Mouse (Mus musculus): Measurements from ENCODE around the gene Cntln. TPM values are rescaled to one million over a fixed set of nuclear protein-coding genes. Genes with fewer than 3 reads are reported as not detected.

Gene Cntln
- total RNA-seq, 2 experiments from 2014 or later, result 3.5 to 4.0 TPM

- intact Hi-C loops (cut with DNase I; ENCODE audit: low total_unique reads), result no loop called here
Measured at GRCm38 (mm10) chr4:85045748-85046147, 161.6 kb downstream of the Cntln start.

DNA sequence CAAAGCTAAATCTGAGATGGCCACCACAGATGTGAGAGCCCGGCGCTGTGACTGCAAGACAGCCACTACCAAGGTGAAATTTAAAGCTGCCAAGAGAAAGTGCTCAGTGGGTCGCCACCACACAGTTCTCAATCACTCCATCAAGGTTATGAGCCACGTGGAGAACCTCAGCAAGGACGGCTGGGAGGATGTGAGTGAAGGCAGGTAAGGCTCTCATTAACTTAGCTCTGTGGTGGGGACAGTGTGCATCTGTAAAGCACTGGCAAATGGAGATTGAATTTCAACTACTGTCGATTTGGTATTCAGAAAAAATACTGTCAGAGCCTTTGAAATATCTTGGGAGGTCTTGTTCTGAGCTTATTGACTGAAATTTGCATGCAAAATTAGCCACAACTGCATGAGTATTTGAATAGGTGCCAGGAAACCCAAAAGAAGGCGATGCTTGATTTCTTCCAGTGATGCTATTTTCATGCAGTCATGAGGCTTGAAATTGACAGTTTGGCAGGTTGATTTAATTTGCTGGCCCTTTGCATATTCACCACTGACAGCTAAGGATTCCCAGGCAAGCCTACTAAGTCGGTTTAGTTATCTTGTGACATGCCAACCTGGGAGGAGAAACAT is 165.9 kb downstream of the Cntln start:
- intact Hi-C loops (cut with DNase I; ENCODE audit: low total_unique reads), result no loop called here
- DNase-seq, result no peak

More at GRCm38 (mm10) chr4:85045748-85046147, 161.6 kb downstream of the Cntln start:
- DNase-seq, result no peak

DNA sequence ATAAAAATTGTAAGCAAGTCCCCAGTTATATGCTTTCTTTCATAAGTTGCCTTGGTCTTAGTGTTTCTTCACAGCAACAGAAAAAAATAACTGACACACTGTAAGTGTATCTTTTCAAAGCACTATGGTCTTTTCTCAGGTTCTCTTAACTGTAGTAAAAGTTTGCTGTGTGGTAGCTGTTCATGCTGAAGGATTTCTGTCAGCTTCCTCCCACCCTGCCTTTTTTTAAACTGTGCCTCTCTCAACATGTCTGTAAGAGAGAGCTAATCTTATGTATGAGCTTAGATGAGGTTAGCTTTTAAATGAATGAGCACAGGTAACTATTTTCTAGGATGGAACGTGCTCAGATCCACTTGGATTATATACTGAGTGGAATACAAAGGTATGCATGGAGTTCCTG is 170.5 kb downstream of the Cntln start:
- intact Hi-C loops (cut with DNase I; ENCODE audit: low total_unique reads), result no loop called here
- DNase-seq, result no peak

- no peak for DNase-seq
- intact Hi-C loops (cut with DNase I; ENCODE audit: low total_unique reads), result no loop called here
Measured at GRCm38 (mm10) chr4:85059598-85059997, 175.5 kb downstream of the Cntln start.

- intact Hi-C loops (cut with DNase I; ENCODE audit: low total_unique reads), result no loop called here
- DNase-seq, result no peak
Measured at GRCm38 (mm10) chr4:85061676-85062075, 177.6 kb downstream of the Cntln start.

GRCm38 (mm10) chr4:85096033-85096432 is 211.9 kb downstream of the Cntln start:
- intact Hi-C loops (cut with DNase I; ENCODE audit: low total_unique reads), result loop anchor here (5.0 kb wide), 1 partner anchor 219 kb away; no protein-coding TSS in a partner anchor
- no peak for DNase-seq

- DNase-seq, result peak; percentile 38
- intact Hi-C loops (cut with DNase I; ENCODE audit: low total_unique reads), result loop anchor here (5.0 kb wide), 1 partner anchor 219 kb away; no protein-coding TSS in a partner anchor
Measured at GRCm38 (mm10) chr4:85096682-85097081, 212.6 kb downstream of the Cntln start.

GRCm38 (mm10) chr4:85102168-85102567 is 218.1 kb downstream of the Cntln start:
- DNase-seq, result no peak
- intact Hi-C loops (cut with DNase I; ENCODE audit: low total_unique reads), result no loop called here

DNA sequence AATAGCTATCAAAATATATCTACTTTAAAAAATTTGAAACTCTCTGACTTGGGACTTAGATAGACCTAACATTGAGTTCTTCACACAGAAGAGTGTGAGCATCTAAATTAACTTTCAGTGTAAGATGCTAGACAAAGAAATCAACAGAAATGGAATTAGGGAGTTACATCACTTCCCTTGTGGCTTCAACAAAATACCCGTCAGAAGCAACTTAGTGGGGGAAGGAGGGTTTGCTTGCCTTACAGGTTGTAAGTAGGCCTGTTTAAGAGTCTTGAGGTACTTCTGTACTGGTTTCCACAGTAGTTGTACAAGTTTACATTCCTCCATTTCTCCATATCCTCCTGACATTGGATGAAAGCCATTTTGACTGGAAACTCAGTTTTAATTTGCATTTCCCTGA is 222.3 kb downstream of the Cntln start:
- intact Hi-C loops (cut with DNase I; ENCODE audit: low total_unique reads), result no loop called here
- DNase-seq, result no peak

- DNase-seq, result no peak
- intact Hi-C loops (cut with DNase I; ENCODE audit: low total_unique reads), result no loop called here
Measured at GRCm38 (mm10) chr4:85106961-85107360, 222.9 kb downstream of the Cntln start.

- DNase-seq, result no peak
- intact Hi-C loops (cut with DNase I; ENCODE audit: low total_unique reads), result no loop called here
Measured at GRCm38 (mm10) chr4:85120271-85120670, 236.2 kb downstream of the Cntln start.

DNA sequence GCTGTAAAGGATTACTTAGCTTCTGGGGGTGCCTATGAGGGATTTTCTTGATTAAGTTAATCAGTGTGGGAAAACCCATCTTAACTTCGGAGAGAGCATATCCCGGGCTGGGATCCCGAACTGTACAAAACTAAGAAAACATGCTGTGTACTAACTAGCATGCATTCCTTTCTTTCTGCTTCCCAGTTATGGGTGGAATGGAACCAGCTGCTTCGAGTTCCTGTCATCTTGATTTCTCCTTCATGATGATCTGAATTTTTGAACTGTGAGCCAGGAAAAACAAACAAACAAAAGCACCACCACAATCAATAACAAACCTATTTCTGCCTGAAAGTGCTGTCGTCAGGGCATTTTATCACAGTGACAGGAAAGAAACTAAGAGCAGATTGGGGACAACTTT is 265.6 kb downstream of the Cntln start:
- intact Hi-C loops (cut with DNase I; ENCODE audit: low total_unique reads), result no loop called here

DNA sequence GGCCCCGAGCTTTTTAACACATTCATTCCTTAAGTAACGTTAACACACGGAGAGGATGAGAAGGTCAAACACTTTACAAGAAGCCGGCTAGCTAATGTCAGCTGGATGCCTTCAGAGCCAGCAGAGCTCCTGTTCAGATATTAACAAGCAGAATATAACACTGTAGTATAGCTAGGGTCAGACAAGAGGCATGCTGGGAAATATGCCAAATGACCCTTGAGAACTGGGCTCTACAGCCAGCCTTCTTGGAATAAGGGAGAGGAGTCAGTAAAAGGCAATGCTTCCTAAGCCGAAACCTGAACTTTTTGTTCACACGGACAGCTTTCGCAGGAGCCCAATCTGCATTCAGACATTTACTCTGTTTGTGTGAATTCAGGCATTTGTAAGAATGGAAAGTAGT is 267.8 kb downstream of the Cntln start:
- intact Hi-C loops (cut with DNase I; ENCODE audit: low total_unique reads), result no loop called here
- DNase-seq, result no peak

More for the DNA sequence above, 265.6 kb downstream of the Cntln start:
- no peak for DNase-seq

DNA sequence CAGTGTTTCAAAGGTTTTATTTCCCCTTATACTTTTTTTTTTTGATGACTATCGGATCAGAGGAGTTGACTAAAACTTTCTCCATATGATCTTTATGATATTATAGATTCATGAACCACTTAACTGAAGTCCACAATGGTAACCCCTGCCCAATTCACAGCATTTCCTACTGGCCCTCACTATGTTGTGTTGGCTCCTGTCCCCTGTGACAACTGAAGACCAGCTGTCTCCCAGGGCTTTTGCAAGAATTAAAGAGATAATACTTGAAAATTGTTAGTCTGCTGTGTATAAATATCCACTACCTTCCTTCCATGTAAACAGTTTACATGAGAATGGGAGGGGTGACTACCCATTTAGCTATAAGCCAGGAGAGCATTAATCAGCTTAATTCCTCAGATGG is 270.3 kb downstream of the Cntln start:
- DNase-seq, result no peak
- intact Hi-C loops (cut with DNase I; ENCODE audit: low total_unique reads), result no loop called here

DNA sequence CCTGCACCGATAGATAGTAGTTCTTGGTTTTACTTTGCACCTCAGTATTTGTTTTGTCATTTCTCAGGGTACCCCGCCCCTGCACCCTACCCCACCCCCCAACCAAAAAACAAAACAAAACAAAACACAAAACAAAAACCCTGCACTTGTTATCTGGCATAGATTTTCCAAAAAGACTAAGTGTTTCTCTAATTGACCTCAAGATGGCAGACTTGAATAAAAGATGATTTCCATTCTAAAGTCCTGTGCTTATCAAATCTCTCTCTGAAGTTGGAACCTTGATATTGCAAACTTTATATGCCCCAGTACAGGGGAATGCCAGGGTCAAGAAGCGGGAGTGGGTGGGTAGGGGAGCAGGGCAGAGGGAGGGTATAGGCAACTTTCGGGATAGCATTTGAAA is 277.0 kb downstream of the Cntln start:
- DNase-seq, result no peak
- intact Hi-C loops (cut with DNase I; ENCODE audit: low total_unique reads), result loop anchor here (5.0 kb wide), 1 partner anchor 226 kb away; no protein-coding TSS in a partner anchor

- intact Hi-C loops (cut with DNase I; ENCODE audit: low total_unique reads), result loop anchor here (5.0 kb wide), 1 partner anchor 225 kb away; no protein-coding TSS in a partner anchor
- peak; percentile 25 for DNase-seq
Measured at GRCm38 (mm10) chr4:85162468-85163312, 278.6 kb downstream of the Cntln start.

DNA sequence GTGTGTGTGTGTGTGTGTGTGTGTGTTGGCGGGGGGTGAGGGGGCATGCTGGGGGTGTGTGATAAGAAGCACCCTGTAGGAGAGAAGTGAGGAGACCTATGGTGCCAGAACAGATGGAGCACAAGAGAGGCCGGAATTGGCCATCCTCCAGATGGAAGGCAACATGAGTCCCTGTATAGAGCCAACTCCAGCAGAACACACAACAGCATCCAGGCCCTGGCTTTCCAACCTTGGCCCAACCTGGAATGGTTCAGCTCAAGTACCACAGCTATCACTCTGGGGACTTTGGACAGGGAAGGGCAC is 279.2 kb downstream of the Cntln start:
- intact Hi-C loops (cut with DNase I; ENCODE audit: low total_unique reads), result loop anchor here (5.0 kb wide), 1 partner anchor 224 kb away; no protein-coding TSS in a partner anchor
- no peak for DNase-seq

DNA sequence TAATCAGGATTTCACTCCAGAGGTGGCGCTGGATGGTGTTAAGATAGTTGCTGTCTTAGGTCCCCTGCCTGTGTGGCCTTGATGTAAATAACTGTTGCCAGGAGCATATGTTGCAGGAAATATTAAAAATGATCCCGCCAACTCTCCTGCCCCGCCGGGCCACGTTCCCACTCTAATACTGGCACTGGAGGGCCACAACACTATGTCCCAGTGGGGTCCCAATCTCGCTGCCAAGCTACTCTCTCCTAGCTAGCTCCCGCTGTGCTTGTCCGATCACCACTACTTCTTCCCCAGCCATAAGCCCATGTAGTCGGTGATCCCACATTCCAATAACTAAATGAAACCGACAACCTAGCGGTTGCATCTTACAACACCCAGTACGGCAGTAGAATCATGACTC is 283.9 kb downstream of the Cntln start:
- intact Hi-C loops (cut with DNase I; ENCODE audit: low total_unique reads), result no loop called here
- no peak for DNase-seq

GRCm38 (mm10) chr4:85175466-85175865 is 291.4 kb downstream of the Cntln start:
- intact Hi-C loops (cut with DNase I; ENCODE audit: low total_unique reads), result no loop called here
- DNase-seq, result no peak

GRCm38 (mm10) chr4:85178394-85179051 is 294.4 kb downstream of the Cntln start:
- no peak for DNase-seq
- intact Hi-C loops (cut with DNase I; ENCODE audit: low total_unique reads), result no loop called here
